Mouse (Mus musculus) G1E (cell line): Measurements from ENCODE around the gene Pbx1.

Experiments
- CTCF ChIP-seq: IDR thresholded peaks from 2 replicates; pipeline ENCODE4 v1.5.1; 2012; ENCODE audit warnings: low read depth, low read length, inconsistent platforms, mixed read lengths
- GATA2 ChIP-seq: IDR thresholded peaks from 2 replicates; pipeline ENCODE4 v1.6.1; 2012; ENCODE audit warnings: low read depth, low read length, inconsistent platforms, borderline replicate concordance
- TAL1 ChIP-seq: conservative IDR thresholded peaks from 2 replicates; pipeline ENCODE4 v1.6.1; 2012; ENCODE audit warnings: low read depth, low read length, inconsistent platforms, mixed read lengths

- TF ChIP-seq CTCF (no peak), TAL1 (no peak), GATA2 (no peak)
These were observed 39.6 kb downstream of the Pbx1 start for GRCm38 (mm10) chr1:168392500-168392853.
